Mouse (Mus musculus) kidney, adult 2 months (tissue): ENCODE results near the gene Gm17174.
"Not testable (repeated sequence)": the region's sequence is repeated elsewhere in the genome, so short reads cannot be mapped to it uniquely, and the experiment has no call there.

Experiments used
- CTCF ChIP-seq: fragments of 200-500 bp; conservative IDR thresholded peaks from 2 replicates; pipeline ENCODE4 v1.5.1; 2011; ENCODE audit warnings: low read depth, mild to moderate bottlenecking, control low read depth, low read length, moderate library complexity, mixed read lengths; ENCODE audit not compliant: insufficient read depth, insufficient read length
- POLR2A ChIP-seq: fragments of 200-500 bp; IDR thresholded peaks from one replicate; pipeline ENCODE4 v1.6.1; 2011; ENCODE audit warnings: low read depth, low read length, control low read depth

DNA sequence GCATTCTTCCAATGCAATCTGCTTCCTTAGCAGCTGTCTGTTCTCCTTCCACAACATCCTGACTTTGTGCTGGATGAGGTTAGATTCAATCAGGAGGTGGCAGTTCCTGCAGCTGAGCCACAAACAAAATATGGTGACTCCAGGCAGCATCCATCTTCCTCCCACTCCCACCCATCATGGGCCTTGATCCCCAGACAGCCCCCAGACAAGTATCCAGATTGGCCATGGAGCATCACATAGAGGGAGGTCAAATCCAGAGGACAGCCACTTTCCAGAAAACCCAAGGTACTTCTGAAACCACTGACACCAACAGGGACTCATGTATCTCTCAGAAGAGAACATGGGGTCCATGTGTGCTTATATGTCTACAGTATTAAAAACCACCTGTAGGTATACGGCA lies 40.5 kb upstream of the Gm17174 start:
- TF ChIP-seq CTCF, POLR2A: not testable (repeated sequence)
